Mouse (Mus musculus): Measurements from ENCODE around the gene Zfp362. TPM values are rescaled to one million over a fixed set of nuclear protein-coding genes. Genes with fewer than 3 reads are reported as not detected.
A peak's percentile ranks its signal among the peaks of the same experiment; 100 is the strongest.

Zfp362 gene
- total and polyA plus RNA-seq, 2 experiments from 2014 or later = 27.0 to 33.3 TPM

GRCm38 (mm10) chr4:128748309-128748708 is 57.5 kb downstream of the Zfp362 start:
- no peak overlapping the region for H3K4me3 ChIP-seq (ENCODE audit: low read depth, low read length)

GRCm38 (mm10) chr4:128747614-128748270 is 58.1 kb downstream of the Zfp362 start:
- DNase-seq (ENCODE audit: low spot score) = no peak
- no peak for TF ChIP-seq CTCF (IDR thresholded peaks at IDR 0.05)
- H3K27me3 ChIP-seq (ENCODE audit: insufficient read depth, low read length) = no peaks in the 10 kb centered on the region
- WGBS = 73% methylated on average over 22 of the region's 22 CpGs
- peaks cover 90% of the 10 kb centered on the region for H3K36me3 ChIP-seq (ENCODE audit: insufficient read depth, low read length)
- H3K9me3 ChIP-seq (ENCODE audit: low read length) = no peaks in the 10 kb centered on the region
- ATAC-seq (ENCODE audit: low FRiP score) = no peak
- H3K9ac ChIP-seq (replicated peaks; ENCODE audit: low read length, poor library complexity, severe bottlenecking) = no peak overlapping the region
- H3K27ac ChIP-seq (ENCODE audit: low read depth, low read length) = 0 out of 2 replicates have a peak overlapping the region, but pooled peaks have one; percentile 18
- H3K4me1 ChIP-seq (ENCODE audit: insufficient read depth, low read length) = no peaks in the 10 kb centered on the region
- H3K4me3 ChIP-seq (ENCODE audit: low read depth, low read length) = no peak overlapping the region
- H3K4me2 ChIP-seq (ENCODE audit: low read depth, low read length, poor library complexity, severe bottlenecking) = no peak overlapping the region

More at GRCm38 (mm10) chr4:128748309-128748708, 57.5 kb downstream of the Zfp362 start:
- H3K4me2 ChIP-seq (ENCODE audit: low read depth, low read length, poor library complexity, severe bottlenecking) = no peak overlapping the region
- no peaks in the 10 kb centered on the region for H3K9me3 ChIP-seq (ENCODE audit: low read length)
- H3K4me1 ChIP-seq (ENCODE audit: insufficient read depth, low read length) = no peaks in the 10 kb centered on the region
- DNase-seq (ENCODE audit: low spot score) = no peak
- H3K36me3 ChIP-seq (ENCODE audit: insufficient read depth, low read length) = peaks cover 94% of the 10 kb centered on the region
- no peak for TF ChIP-seq CTCF (IDR thresholded peaks at IDR 0.05)
- WGBS = 80% methylated on average over 7 of the region's 7 CpGs
- H3K9ac ChIP-seq (replicated peaks; ENCODE audit: low read length, poor library complexity, severe bottlenecking) = no peak overlapping the region
- no peaks in the 10 kb centered on the region for H3K27me3 ChIP-seq (ENCODE audit: insufficient read depth, low read length)
- no peak overlapping the region for H3K27ac ChIP-seq (ENCODE audit: low read depth, low read length)
- no peak for ATAC-seq (ENCODE audit: low FRiP score)

DNA sequence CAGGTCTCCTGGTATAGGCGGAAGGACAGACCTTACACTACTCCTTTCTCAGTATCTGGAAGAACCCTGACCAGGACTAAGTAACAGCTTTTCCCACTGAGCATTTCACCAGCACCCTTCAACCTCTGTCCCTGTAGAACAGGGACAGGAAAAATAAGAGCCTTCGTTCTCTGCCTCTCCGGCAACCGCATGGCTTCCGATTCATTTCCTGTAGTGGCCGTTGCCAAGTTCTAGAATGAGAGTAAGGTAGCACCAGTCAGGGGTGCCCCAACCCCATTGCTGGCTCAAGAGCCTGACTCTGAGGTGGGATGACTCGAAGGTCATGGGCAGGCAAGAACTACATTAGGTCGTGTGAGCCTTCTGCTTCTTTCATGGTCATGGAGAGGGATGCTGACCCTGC is 60.7 kb downstream of the Zfp362 start:
- no peak overlapping the region for H3K27ac ChIP-seq (ENCODE audit: low read depth, low read length)
- no peak overlapping the region for H3K4me3 ChIP-seq (ENCODE audit: low read depth, low read length)
- H3K9me3 ChIP-seq (ENCODE audit: low read length) = no peaks in the 10 kb centered on the region
- H3K4me2 ChIP-seq (ENCODE audit: low read depth, low read length, poor library complexity, severe bottlenecking) = no peak overlapping the region
- TF ChIP-seq CTCF (IDR thresholded peaks at IDR 0.05) = no peak
- no peaks in the 10 kb centered on the region for H3K27me3 ChIP-seq (ENCODE audit: insufficient read depth, low read length)
- H3K4me1 ChIP-seq (ENCODE audit: insufficient read depth, low read length) = no peaks in the 10 kb centered on the region
- peaks cover 64% of the 10 kb centered on the region for H3K36me3 ChIP-seq (ENCODE audit: insufficient read depth, low read length)
- no peak overlapping the region for H3K9ac ChIP-seq (replicated peaks; ENCODE audit: low read length, poor library complexity, severe bottlenecking)
- ATAC-seq (ENCODE audit: low FRiP score) = no peak
- 92% methylated on average over 8 of the region's 8 CpGs for WGBS
- DNase-seq (ENCODE audit: low spot score) = no peak

GRCm38 (mm10) chr4:128743031-128743626 is 62.7 kb downstream of the Zfp362 start:
- ATAC-seq (ENCODE audit: low FRiP score) (no peak), DNase-seq (ENCODE audit: low spot score) (no peak)
- no peaks in the 10 kb centered on the region for H3K27me3 ChIP-seq (ENCODE audit: insufficient read depth, low read length)
- TF ChIP-seq CTCF (IDR thresholded peaks at IDR 0.05) = no peak
- H3K4me2 ChIP-seq (ENCODE audit: low read depth, low read length, poor library complexity, severe bottlenecking) = no peak overlapping the region
- peaks cover 47% of the 10 kb centered on the region for H3K36me3 ChIP-seq (ENCODE audit: insufficient read depth, low read length)
- H3K9me3 ChIP-seq (ENCODE audit: low read length) = no peaks in the 10 kb centered on the region
- no peak overlapping the region for H3K9ac ChIP-seq (replicated peaks; ENCODE audit: low read length, poor library complexity, severe bottlenecking)
- 67% methylated on average over 12 of the region's 12 CpGs for WGBS
- H3K4me1 ChIP-seq (ENCODE audit: insufficient read depth, low read length) = peaks cover 3% of the 10 kb centered on the region; the same call in 1 of the 2 replicates
- no peak overlapping the region for H3K4me3 ChIP-seq (ENCODE audit: low read depth, low read length)
- no peak overlapping the region for H3K27ac ChIP-seq (ENCODE audit: low read depth, low read length)

DNA sequence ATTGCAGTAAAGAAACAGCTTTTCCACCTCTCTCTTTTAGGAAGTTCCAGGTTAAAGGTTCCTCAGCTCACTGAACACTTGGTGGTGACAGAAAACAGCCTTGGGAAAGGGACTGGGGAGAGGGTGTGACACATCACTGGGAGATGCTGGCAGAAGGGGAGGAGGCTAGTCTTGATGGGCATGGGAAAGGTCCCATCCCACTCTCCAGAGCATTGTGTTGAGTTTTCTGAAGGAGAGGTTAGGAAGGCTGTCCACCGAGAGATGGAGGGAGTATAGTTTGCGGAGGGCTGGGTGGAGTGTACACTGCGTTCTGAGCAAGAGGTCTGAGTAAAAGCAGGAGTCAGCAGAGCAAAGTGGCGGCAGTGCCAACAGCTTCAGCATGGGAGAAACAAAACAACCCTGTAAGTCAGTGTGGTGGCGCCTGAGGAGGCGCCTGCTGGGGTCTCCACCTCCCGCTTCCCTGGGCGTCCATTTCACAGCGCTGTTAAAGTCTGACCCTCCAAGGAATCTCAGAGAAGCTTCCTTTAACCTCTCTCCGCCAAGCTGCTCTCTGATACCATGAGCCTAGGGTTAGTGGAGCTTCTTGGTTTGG is 63.4 kb downstream of the Zfp362 start:
- Histone ChIP-seq H3K4me1 (ENCODE audit: insufficient read depth, low read length) (peaks cover 8% of the 10 kb centered on the region; the same call in 1 of the 2 replicates), H3K4me2 (ENCODE audit: low read depth, low read length, poor library complexity, severe bottlenecking) (no peak overlapping the region), H3K9me3 (ENCODE audit: low read length) (no peaks in the 10 kb centered on the region), H3K4me3 (ENCODE audit: low read depth, low read length) (no peak overlapping the region), H3K27me3 (ENCODE audit: insufficient read depth, low read length) (no peaks in the 10 kb centered on the region), H3K9ac (replicated peaks; ENCODE audit: low read length, poor library complexity, severe bottlenecking) (no peak overlapping the region), H3K27ac (ENCODE audit: low read depth, low read length) (no peak overlapping the region), H3K36me3 (ENCODE audit: insufficient read depth, low read length) (peaks cover 42% of the 10 kb centered on the region)
- no peak for ATAC-seq (ENCODE audit: low FRiP score)
- TF ChIP-seq CTCF (IDR thresholded peaks at IDR 0.05) = no peak
- no peak for DNase-seq (ENCODE audit: low spot score)
- 42% methylated on average over 10 of the region's 10 CpGs for WGBS

DNA sequence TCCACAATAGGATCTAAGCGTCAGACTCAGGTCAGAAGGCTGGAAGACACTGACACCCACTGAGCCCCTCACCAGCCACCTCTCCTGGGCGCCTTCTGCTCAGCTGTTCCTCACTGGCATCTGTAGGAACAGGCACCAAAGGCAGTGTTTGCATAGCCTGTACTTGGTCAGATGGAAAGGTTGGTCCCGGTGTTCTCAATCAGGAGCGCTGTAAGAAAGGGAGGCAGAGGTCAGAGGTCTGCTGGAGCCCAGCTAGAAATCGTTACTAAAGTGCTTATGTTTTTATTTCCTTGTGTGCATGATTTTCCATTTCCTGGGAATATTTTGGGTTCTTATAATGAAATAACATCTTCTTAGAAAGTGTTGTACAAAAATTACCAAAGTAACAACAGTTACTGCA is 63.9 kb downstream of the Zfp362 start:
- Histone ChIP-seq H3K9me3 (ENCODE audit: low read length) (no peaks in the 10 kb centered on the region), H3K4me3 (ENCODE audit: low read depth, low read length) (no peak overlapping the region), H3K4me1 (ENCODE audit: insufficient read depth, low read length) (peaks cover 10% of the 10 kb centered on the region), H3K9ac (replicated peaks; ENCODE audit: low read length, poor library complexity, severe bottlenecking) (no peak overlapping the region), H3K27me3 (ENCODE audit: insufficient read depth, low read length) (no peaks in the 10 kb centered on the region), H3K27ac (ENCODE audit: low read depth, low read length) (no peak overlapping the region), H3K4me2 (ENCODE audit: low read depth, low read length, poor library complexity, severe bottlenecking) (no peak overlapping the region), H3K36me3 (ENCODE audit: insufficient read depth, low read length) (peaks cover 37% of the 10 kb centered on the region)
- DNase-seq (ENCODE audit: low spot score) (no peak), ATAC-seq (ENCODE audit: low FRiP score) (no peak)
- no peak for TF ChIP-seq CTCF (IDR thresholded peaks at IDR 0.05)
- 52% methylated on average over 5 of the region's 5 CpGs for WGBS
